Mouse (Mus musculus): ENCODE data around the gene Gabrb3.

DNA sequence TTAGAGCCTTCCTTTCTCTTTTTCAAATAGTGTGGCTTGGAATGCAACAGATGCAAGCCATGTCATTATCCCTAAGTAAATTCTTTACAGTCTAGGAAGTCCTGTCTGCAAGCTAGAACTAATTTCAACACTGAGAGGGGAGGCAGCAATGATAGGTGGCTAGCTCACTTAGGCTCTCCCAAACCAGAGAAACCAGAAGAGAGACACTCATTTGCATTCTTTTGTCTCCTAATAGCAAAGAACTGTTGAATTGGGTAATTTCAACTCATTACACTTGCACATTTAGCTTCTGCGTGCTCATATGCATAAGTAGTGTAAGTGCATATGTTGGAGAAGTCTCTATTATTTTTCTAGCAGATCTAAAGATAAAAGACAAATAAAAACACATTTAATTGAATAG, 28.7 kb downstream of the Gabrb3 start:
- TF ChIP-seq E2F4 (IDR thresholded peaks at IDR 0.05; ENCODE audit: insufficient read depth) (no peak), MAX (IDR thresholded peaks at IDR 0.05; ENCODE audit: low read depth) (no peak), POLR2A (IDR thresholded peaks at IDR 0.05; ENCODE audit: insufficient read length, low read depth) (no peak), CEBPB (IDR thresholded peaks at IDR 0.05; ENCODE audit: insufficient read depth, poor library complexity, severe bottlenecking) (no peak), USF1 (IDR thresholded peaks at IDR 0.05; ENCODE audit: low read depth) (no peak), REST (IDR thresholded peaks at IDR 0.05; ENCODE audit: insufficient read depth, insufficient read length) (no peak), MYOD1 (IDR thresholded peaks at IDR 0.05; ENCODE audit: control insufficient read depth in 1 of 3, insufficient read length in 2 of 3, low read depth in 2 of 3) (no peak), MYOG (IDR thresholded peaks at IDR 0.05; ENCODE audit: control insufficient read depth in 1 of 3, insufficient read depth in 1 of 3, insufficient read length in 2 of 3, low read depth in 2 of 3) (no peak), TCF12 (IDR thresholded peaks at IDR 0.05; ENCODE audit: insufficient read depth, poor library complexity, severe bottlenecking) (no peak), POLR2AphosphoS2 (IDR thresholded peaks at IDR 0.05; ENCODE audit: insufficient read length, low read depth) (no peak), SRF (IDR thresholded peaks at IDR 0.05; ENCODE audit: control insufficient read depth, insufficient read length, low read depth) (no peak), TCF3 (IDR thresholded peaks at IDR 0.05; ENCODE audit: insufficient read length, low read depth) (no peak)
